Mouse (Mus musculus) MN1 (cell line): ENCODE measurements at regions not wholly inside any gene's neighbourhood (a gene's known extent, or its start where the extent isn't known, plus 50 kb on each side); places are given as distances from the start of the nearest gene placed in this dataset.
A peak's percentile ranks its signal among the peaks of the same experiment; 100 is the strongest.

Experiments used
- DNase-seq: peaks from one replicate; pipeline ENCODE4 v3.0.0-alpha.2; 2016; ENCODE audit warnings: low spot score

GRCm38 (mm10) chr16:37459533-37459890 is 74.8 kb upstream of the Stxbp5l start:
- no peak for DNase-seq

GRCm38 (mm10) chr16:37458592-37459532 is 74.1 kb upstream of the Stxbp5l start:
- DNase-seq, result no peak

- DNase-seq, result peak; percentile 29
Observed at GRCm38 (mm10) chr16:37455971-37456370, 71.2 kb upstream of the Stxbp5l start.

GRCm38 (mm10) chr16:37449846-37450245 is 65.1 kb upstream of the Stxbp5l start:
- DNase-seq, result peak; percentile 7

GRCm38 (mm10) chr16:37445756-37446155 is 61.0 kb upstream of the Stxbp5l start:
- no peak for DNase-seq

- no peak for DNase-seq
Observed at GRCm38 (mm10) chr16:37442936-37443335, 58.2 kb upstream of the Stxbp5l start.

- no peak for DNase-seq
Observed at GRCm38 (mm10) chr16:37442481-37442880, 57.7 kb upstream of the Stxbp5l start.

GRCm38 (mm10) chr16:37440628-37441164 is 55.9 kb upstream of the Stxbp5l start:
- peak; percentile 78 for DNase-seq
